Mouse (Mus musculus) urinary bladder, postnatal 25 days (tissue): Measurements from ENCODE around the gene Atf7.
"Not testable (repeated sequence)": the region's sequence is repeated elsewhere in the genome, so short reads cannot be mapped to it uniquely, and the experiment has no call there.

Experiments used
- DNase-seq: peaks from one replicate; pipeline ENCODE4 v3.0.0; 2022; ENCODE audit warnings: low spot score

Atf7 gene

GRCm38 (mm10) chr15:102624970-102625686, at the start of gene Atf7, which contains the start of gene Gm28047:
Gene Atf7 (minus strand): TSS chr15:102625464.
Gene Gm28047 (minus strand): TSS chr15:102625067.
- DNase-seq, result peak; percentile 100

- peak; percentile 48 for DNase-seq
These were observed 48.3 kb upstream of the Atf7 start for GRCm38 (mm10) chr15:102673548-102673947.

- DNase-seq, result peak; percentile 34
These were observed 47.2 kb upstream of the Atf7 start, which contains the start of gene Atp5g2 for GRCm38 (mm10) chr15:102672215-102673071. Gene Atp5g2 (minus strand): TSS chr15:102672352.

- peak; percentile 76 for DNase-seq
These were observed 46.5 kb upstream of the Atf7 start for GRCm38 (mm10) chr15:102671721-102672214.

GRCm38 (mm10) chr15:102670767-102671575, 45.7 kb upstream of the Atf7 start:
- peak; percentile 91 for DNase-seq

GRCm38 (mm10) chr15:102670281-102670680, 45.0 kb upstream of the Atf7 start:
- peak; percentile 14 for DNase-seq

GRCm38 (mm10) chr15:102669571-102669970, 44.3 kb upstream of the Atf7 start:
- no peak for DNase-seq

- DNase-seq, result peak; percentile 55
These were observed 40.2 kb upstream of the Atf7 start for GRCm38 (mm10) chr15:102665494-102665893.

GRCm38 (mm10) chr15:102663825-102664224, 38.6 kb upstream of the Atf7 start:
- no peak for DNase-seq

GRCm38 (mm10) chr15:102662601-102663000, 37.3 kb upstream of the Atf7 start:
- not testable (repeated sequence) for DNase-seq

GRCm38 (mm10) chr15:102657926-102658381, 32.7 kb upstream of the Atf7 start:
- DNase-seq, result no peak

- no peak for DNase-seq
These were observed 31.4 kb upstream of the Atf7 start for GRCm38 (mm10) chr15:102656658-102657057.

GRCm38 (mm10) chr15:102651928-102652660, 26.8 kb upstream of the Atf7 start:
- DNase-seq, result not testable (repeated sequence)

GRCm38 (mm10) chr15:102651107-102651506, 25.8 kb upstream of the Atf7 start:
- no peak for DNase-seq

GRCm38 (mm10) chr15:102635817-102636216, 10.6 kb upstream of the Atf7 start:
- DNase-seq, result no peak

GRCm38 (mm10) chr15:102634684-102635083, 9.4 kb upstream of the Atf7 start:
- no peak for DNase-seq

GRCm38 (mm10) chr15:102625687-102626055, 407 bp upstream of the Atf7 start:
- no peak for DNase-seq

GRCm38 (mm10) chr15:102624291-102624969, 834 bp downstream of the Atf7 start:
- peak; percentile 11 for DNase-seq

- DNase-seq, result no peak
These were observed 2.1 kb downstream of the Atf7 start for GRCm38 (mm10) chr15:102623121-102623520.

- no peak for DNase-seq
These were observed 2.7 kb downstream of the Atf7 start for GRCm38 (mm10) chr15:102622536-102622935.
